Mouse (Mus musculus) gastrocnemius, postnatal 10 days (tissue): ENCODE data around the gene Errfi1. TPM values are rescaled to one million over a fixed set of nuclear protein-coding genes. Genes with fewer than 3 reads are reported as not detected.
"Not testable (repeated sequence)": the region's sequence is repeated elsewhere in the genome, so short reads cannot be mapped to it uniquely, and the experiment has no call there.

Source experiments
- DNase-seq: peaks from one replicate; pipeline ENCODE4 v3.0.0; 2021; ENCODE audit warnings: mixed read lengths
- total RNA-seq, 2 experiments: library from RNA; stranded (reverse); gene quantifications; 2 replicates each; pipeline ENCODE4 v1.2.3; 2021

The Errfi1 gene
- total RNA-seq, 2 experiments from 2014 or later = 17.4 to 23.6 TPM

GRCm38 (mm10) chr4:150846316-150846715, 7.4 kb upstream of the Errfi1 start:
- DNase-seq = no peak

DNA sequence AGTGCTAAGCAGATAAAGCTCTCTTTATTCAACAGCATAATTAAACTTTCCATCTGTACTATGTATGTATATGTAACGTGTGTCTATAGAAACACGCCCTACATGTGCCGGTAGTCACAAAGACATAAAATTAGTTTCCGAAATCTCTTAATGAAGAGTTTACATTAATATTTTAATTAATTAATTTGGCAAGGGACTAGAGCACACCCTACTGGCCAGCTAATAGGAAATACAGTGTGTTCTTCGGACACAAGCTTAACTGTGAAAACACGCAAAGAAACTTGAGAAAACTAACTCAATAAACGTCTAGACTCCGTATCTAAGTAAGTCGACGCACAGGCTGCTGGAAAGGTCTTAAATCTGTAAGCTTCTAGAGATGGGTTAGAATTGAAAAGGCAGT, 3.8 kb upstream of the Errfi1 start:
- no peak for DNase-seq

DNA sequence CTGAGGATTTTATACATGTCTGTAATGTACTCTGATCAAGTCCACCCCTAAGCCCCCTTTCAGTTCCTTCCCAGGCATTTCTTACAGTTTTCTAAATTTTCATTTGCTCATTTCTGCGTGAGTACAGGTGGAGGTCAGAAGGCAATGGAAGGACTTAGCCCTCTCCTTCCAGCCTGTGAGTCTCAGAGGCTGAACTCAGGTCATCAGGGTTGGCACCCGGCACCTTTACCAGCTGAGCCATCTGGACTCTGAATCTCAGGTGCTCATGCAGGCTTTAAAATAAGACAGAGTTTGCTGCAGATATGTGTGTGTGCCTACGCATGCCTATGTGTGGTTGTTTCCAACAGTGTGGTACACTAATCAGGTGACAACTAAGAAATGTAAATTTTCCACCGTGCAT, 2.8 kb upstream of the Errfi1 start:
- no peak for DNase-seq

GRCm38 (mm10) chr4:150852045-150852444, 1.7 kb upstream of the Errfi1 start:
- no peak for DNase-seq

DNA sequence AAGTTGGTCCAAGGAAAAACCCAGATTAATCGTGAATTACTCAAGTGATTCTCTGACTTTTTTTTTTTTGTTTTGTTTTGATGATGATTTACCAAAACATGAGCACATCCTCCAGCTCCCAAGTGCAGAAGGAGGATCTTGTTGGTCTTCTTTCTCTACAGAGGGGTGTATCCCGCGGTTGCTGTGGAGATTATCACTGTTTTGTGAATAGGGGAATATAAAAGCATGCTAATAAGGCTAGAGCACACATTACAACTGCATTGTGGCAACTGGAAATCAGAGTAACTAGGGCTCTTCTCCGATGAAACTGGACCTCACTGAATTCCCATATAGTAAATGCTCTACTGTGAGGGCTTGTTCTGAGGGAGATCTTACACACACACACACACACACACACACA, 1.2 kb upstream of the Errfi1 start:
- DNase-seq = no peak

DNA sequence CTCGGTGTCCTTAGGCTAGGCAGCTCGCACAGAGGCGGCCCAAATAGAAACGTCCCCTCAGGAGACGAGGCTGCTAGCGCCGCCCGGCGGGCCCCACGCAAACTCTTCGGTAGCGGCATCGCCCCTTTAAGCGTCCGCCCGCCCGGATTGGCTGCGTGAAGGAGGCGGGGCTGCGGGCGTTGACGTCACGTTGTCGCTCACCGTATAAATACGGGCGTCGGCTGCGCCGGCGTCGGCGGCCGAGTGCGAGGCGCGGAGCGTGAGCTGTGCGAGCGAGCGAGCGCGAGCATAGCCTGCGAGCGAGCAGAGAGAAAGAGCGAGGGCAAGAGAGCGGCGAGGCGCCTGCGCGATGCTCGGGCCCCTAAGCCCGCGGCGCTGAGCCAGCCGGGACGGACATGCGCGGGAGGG, 1.1 kb downstream of the Errfi1 start:
- DNase-seq = peak; percentile 98

DNA sequence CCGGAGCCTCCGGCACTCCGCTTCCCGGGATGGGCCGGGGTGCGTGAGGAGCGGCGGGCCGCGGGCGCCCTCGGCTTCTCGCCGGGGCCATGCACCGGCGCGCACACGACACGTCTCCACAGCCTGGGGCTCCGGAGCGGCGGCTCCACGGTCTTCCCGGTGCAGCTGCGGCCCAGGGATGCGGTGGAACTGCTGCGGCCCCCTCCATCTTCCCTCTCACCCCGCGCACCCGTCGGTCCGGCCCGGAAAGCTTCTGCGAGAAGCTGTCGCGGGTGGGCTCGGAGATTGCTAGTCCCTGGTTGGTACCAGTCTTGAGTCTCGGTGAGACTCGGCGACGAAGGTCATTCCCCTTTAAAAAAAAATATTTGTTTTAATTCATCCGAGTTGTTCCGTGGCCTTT, 1.6 kb downstream of the Errfi1 start:
- no peak for DNase-seq

DNA sequence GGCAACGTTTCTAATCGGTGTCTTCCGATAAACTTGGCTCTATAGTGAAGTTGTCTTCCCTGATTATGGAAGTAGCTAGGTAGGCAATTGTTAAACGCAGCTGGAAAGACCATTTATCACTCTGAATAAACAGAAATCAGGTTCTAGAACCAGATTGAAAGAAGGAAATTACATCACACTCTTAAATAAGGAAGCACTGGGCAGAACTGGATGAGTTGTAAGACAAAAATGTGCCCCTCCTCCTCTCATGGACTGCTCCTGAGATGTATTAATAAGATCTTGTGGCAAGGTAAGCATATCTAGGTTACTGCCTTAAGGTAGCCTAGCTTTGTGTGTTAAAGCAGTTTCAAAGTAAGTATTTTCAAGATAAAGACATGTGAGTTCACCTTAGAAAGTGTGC, 6.8 kb downstream of the Errfi1 start:
- DNase-seq = no peak

DNA sequence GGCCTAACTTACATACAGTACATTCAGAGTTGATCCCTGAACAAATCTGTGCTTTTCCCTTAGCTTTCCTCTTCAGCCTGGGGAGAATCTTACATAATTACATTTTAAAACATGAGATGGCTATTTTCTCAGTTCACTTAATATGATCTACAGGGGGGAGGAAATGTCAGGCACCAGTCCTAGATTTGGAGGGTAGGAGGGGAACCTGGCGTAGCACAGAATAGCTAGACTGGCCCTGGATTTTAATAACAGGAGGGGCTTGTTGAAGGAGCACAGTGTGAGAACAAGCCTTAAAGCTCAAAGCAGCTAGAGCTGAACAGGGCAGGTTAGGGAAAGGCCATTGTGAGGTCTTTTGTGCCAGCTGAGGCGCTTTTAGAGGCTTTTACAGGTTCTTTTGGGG, 7.4 kb downstream of the Errfi1 start:
- no peak for DNase-seq

- no peak for DNase-seq
Observed at GRCm38 (mm10) chr4:150862626-150863375, 9.1 kb downstream of the Errfi1 start.

DNA sequence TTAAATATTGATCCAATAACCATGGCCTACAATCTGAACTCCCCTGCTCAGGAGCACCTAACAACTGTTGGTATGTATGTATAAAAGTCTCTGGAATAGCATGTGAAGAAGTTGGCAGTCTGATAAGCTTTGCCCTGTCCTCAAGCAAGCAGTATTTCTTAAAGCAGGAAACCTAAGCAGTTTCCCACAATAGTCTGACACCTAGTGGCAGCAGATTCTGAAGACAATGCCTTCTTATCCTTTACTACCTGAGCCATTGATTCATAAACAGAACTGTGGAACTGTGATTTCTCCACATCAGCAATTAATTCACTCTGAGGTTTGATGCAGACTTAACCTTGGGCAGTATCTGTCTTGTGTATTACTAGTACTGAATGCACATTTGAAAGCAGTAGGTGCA, 11.7 kb downstream of the Errfi1 start:
- no peak for DNase-seq

DNA sequence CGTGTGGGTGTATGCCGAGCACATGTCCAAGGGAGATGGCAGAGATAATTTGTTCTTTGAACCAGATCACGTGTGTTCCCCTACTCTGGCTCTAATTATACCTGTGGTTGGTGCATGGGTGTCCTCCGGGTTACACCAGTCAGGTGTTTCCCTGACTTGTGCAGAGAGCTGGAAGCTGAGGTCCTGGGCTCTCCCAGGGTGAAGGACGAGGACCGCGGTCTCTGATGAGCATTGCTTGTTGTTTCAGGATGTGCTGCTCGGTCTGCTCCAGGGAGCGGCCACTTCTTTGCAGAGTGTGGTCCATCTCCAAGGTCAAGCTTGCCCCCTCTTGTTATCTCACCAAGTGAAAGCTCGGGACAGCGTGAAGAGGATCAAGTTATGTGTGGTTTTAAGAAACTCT, 12.3 kb downstream of the Errfi1 start:
- DNase-seq = no peak

DNA sequence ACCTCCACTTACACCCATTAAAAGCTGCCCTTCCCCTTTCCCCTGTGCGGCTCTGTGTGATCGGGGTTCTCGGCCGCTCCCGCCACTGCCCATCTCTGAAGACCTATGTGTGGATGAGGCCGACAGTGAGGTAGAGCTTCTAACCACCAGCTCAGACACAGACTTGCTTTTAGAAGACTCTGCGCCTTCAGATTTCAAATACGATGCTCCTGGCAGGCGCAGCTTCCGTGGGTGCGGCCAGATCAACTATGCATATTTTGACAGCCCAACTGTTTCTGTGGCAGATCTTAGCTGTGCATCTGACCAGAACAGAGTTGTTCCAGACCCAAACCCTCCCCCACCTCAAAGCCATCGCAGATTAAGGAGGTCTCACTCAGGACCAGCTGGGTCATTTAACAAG, 12.8 kb downstream of the Errfi1 start:
- no peak for DNase-seq

DNA sequence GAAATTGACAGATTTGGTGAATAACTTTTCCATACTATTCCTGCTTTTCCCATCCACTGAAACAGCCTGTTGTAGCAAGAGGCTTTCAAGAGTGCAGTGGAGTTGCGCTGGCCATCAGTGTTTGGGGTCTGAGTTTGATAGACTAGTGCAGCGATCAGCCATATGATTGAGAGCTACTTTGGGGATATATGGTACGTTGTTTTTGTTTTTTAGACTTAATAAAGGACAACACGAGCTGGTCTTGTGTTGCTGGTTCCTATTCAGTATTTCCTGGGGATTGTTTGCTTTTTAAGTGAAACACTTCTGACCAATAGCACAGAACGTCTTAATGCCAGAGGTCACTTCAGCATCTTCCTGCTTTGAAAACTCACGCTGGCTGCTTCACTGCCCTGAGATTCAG, 14.4 kb downstream of the Errfi1 start:
- DNase-seq = no peak

DNA sequence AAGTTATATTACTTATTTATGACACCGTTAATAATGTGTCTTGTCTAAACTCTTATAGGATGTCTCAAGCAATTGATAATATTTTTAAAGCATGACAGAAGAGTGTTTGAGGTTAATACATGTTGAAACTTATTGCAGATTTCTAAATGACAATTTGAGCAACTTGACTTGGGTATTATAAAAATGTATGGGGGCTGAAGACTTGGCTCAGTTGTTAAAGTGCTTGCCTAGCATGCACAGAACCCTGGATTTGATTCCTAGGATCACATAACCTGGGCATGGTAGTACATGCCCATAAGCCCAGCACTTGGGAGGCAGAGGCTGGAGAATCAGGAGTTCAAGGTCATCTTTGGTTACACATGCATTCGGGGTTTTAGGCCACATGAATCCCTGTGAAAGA, 15.1 kb downstream of the Errfi1 start:
- no peak for DNase-seq

DNA sequence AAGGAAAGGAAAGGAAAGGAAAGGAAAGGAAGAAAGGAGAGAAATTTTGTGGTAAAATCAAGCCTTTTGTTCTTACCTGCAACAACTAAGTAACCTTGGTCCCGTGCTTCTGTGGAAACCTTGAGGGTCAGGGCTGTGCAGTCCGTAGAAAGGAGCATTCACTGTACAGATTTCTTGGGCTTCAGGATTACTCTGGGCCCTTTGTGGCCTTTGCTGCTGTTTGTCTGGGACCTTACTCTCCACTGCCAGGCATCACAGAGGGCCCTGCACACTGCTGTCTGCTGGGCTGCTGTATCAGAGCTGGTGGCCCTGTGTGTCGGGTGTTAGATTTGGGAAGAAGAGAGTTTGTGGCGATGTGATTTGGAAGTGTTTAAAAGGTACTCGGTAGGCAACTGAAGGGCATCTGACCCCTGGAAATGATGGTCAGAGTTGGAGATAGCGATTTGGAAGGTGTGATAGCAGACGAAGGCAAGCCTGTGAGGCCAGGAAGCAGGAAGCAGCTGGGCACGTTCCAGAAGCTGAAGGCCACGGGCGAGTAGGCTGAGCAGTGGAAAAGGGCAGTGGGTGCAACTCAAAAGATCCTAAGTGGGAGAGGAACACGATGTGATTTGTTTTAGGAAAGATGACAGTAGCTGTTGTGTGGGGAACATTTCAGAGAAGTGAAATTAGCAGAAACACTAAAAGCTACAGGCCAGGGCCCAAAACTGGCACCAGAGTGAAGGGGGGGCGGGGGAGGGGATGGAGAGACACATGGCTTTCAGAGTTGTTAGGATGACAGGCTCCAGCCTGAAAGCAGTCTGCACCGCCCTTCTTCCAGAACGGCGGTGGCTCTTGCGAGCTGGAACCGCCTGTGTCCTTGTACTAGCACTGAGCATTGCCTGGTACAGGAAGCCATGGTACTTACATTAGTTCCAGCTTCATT, 15.8 kb downstream of the Errfi1 start:
- DNase-seq = no peak

DNA sequence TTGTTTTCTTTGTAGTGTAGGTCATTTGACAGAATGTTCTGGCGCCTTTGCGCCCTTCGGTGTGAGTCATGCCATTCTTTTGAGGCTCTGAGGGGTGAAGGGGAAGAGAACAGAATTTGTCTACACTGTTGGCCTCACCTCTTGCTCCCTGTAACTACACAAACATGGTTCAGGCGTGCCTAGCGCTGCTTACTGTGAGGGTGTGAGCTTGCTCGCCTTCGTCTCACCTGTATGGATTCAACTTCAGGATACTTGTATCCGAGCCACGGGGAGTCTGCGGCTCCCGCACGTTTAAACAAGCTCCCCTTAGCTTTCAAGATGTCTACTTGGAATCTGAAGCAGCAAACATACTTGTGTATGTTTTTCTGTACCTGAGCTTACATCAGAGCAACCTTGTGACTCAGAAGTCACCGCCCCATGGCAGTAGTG, 17.3 kb downstream of the Errfi1 start:
- DNase-seq = no peak

DNA sequence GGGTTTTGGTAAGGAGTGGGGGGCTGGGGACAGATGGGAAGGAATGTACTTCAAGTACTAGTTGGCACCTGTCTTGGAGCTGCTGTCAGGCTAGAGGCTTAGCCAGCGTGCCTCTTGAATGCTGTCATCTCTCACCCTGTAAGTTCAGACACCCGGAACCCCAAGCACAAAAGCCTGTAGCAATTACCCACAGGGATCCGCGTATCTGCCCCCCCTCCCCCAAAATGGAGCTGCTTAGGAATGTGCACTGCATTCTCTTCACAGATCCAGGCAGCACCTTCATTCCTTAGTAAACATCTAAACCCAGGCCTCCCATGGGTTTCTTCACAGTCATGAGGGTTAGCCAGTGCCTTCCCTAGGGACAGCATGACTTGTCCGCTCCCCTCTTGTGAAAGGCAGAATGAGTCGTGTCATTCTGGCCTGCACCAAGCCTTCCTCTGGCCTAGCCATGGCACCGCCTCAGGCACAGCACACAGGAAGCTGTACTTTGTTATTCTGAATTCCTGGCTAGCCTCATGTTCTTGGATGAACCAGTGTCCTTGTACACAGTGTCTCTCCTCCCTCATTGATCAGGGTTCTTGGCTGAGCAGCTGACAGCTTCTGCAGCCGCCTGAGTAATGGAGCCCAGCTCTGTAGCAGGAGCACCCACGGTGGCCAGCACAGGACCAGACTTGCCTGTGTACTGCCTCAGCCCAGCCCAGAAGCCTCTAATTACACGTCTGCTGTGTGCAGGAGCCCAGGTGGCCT, 17.8 kb downstream of the Errfi1 start:
- no peak for DNase-seq

- DNase-seq = no peak
Observed at GRCm38 (mm10) chr4:150872139-150872651, 18.5 kb downstream of the Errfi1 start.

DNA sequence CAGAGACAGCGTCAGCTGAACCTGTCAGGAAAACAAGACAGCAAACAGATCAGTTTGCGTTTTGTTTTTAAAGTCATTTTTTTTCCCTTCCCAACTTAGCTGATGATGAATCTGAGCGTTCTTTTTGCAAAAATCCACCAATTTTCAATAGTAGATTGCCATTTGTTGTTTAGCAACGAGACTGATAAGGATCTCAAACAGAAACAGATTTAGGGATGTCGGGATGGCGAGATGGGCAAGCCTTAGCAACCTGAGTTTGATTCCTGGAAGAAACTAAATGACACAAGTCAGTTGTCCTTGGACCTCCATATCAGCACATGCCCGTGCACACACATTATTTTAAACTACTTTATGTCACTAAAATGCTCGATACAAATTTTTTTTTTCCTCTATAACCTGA, 19.0 kb downstream of the Errfi1 start:
- no peak for DNase-seq

GRCm38 (mm10) chr4:150874416-150874815, 20.7 kb downstream of the Errfi1 start:
- DNase-seq = not testable (repeated sequence)

GRCm38 (mm10) chr4:150875393-150875792, 21.7 kb downstream of the Errfi1 start:
- no peak for DNase-seq

DNA sequence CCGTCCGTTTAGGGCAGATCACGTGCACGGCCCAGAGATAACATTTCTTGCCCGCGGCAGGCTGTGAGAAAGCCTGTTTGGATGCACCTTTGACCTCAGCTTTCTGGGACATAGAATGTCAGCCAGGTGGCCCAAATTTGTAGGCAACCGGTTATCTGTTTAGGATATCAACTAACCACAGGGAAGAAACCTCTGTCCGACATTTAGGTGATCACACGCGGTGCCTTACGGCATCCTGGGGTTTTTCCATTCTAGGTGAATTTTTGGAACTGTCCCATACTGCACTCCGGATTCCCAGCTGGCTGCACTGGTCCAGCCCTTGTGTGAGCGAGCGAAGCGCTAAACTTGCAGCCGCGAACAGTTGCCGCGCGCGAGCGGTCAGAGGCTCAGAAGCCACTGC, 25.9 kb downstream of the Errfi1 start:
- DNase-seq = no peak
